Mouse (Mus musculus): Measurements from ENCODE around the gene Efs.
A peak's percentile ranks its signal among the peaks of the same experiment; 100 is the strongest.

The Efs gene

GRCm38 (mm10) chr14:54924641-54925348 is 1.1 kb downstream of the Efs start:
- no peak for DNase-seq (ENCODE audit: low read depth)

- no peak for DNase-seq (ENCODE audit: low read depth)
These were observed 5.7 kb downstream of the Efs start for GRCm38 (mm10) chr14:54920076-54920685.

GRCm38 (mm10) chr14:54913343-54913742 is 12.6 kb downstream of the Efs start:
- no peak for DNase-seq (ENCODE audit: low read depth)

GRCm38 (mm10) chr14:54912886-54913285 is 13.0 kb downstream of the Efs start, which contains the start of gene Slc22a17:
Slc22a17 (minus strand) TSS chr14:54913132.
- DNase-seq (ENCODE audit: low read depth), result peak; percentile 47

- no peak for DNase-seq (ENCODE audit: low read depth)
These were observed 13.6 kb downstream of the Efs start for GRCm38 (mm10) chr14:54912109-54912850.

GRCm38 (mm10) chr14:54908682-54909081 is 17.2 kb downstream of the Efs start:
- no peak for DNase-seq (ENCODE audit: low read depth)

GRCm38 (mm10) chr14:54903641-54904040 is 22.3 kb downstream of the Efs start:
- DNase-seq (ENCODE audit: low read depth), result no peak

- peak; percentile 85 for DNase-seq (ENCODE audit: low read depth)
These were observed 25.5 kb downstream of the Efs start for GRCm38 (mm10) chr14:54900383-54900782.

- no peak for DNase-seq (ENCODE audit: low read depth)
These were observed 28.5 kb downstream of the Efs start for GRCm38 (mm10) chr14:54897445-54897844.

- DNase-seq (ENCODE audit: low read depth), result peak; percentile 72
These were observed 31.4 kb downstream of the Efs start for GRCm38 (mm10) chr14:54894296-54895151.

- peak; percentile 99 for DNase-seq (ENCODE audit: low read depth)
These were observed 32.2 kb downstream of the Efs start for GRCm38 (mm10) chr14:54893651-54894181.

- DNase-seq (ENCODE audit: low read depth), result no peak
These were observed 33.7 kb downstream of the Efs start, which contains the start of gene Pabpn1 for GRCm38 (mm10) chr14:54892200-54892599. Pabpn1 (plus strand) TSS chr14:54892500.

- no peak for DNase-seq (ENCODE audit: low read depth)
These were observed 40.6 kb downstream of the Efs start for GRCm38 (mm10) chr14:54885309-54885708.

GRCm38 (mm10) chr14:54884022-54884712 is 41.8 kb downstream of the Efs start:
- DNase-seq (ENCODE audit: low read depth), result no peak

GRCm38 (mm10) chr14:54883154-54884021 is 42.5 kb downstream of the Efs start, which contains the start of the genes Bcl2l2 and Gm20521:
Bcl2l2 (plus strand) TSS chr14:54883377.
Gm20521 (plus strand) TSS chr14:54883441.
- peak; percentile 64 for DNase-seq (ENCODE audit: low read depth)

GRCm38 (mm10) chr14:54877048-54877715 is 48.7 kb downstream of the Efs start, which contains the start of gene Ppp1r3e:
Ppp1r3e (minus strand) TSS chr14:54877550.
- DNase-seq (ENCODE audit: low read depth), result peak; percentile 82

GRCm38 (mm10) chr14:54876539-54877047 is 49.3 kb downstream of the Efs start:
- DNase-seq (ENCODE audit: low read depth), result peak; percentile 88

GRCm38 (mm10) chr14:54875844-54876538 is 49.9 kb downstream of the Efs start:
- no peak for DNase-seq (ENCODE audit: low read depth)

Data from induced T-regulatory cell, adult 2 months (primary cell).